Mouse (Mus musculus): ENCODE results near the gene Fau. TPM values are rescaled to one million over a fixed set of nuclear protein-coding genes. Genes with fewer than 3 reads are reported as not detected.

Fau gene
- total RNA-seq, 4 experiments from 2014 or later, result 1,027 to 1,106 (median 1,086) TPM

DNA sequence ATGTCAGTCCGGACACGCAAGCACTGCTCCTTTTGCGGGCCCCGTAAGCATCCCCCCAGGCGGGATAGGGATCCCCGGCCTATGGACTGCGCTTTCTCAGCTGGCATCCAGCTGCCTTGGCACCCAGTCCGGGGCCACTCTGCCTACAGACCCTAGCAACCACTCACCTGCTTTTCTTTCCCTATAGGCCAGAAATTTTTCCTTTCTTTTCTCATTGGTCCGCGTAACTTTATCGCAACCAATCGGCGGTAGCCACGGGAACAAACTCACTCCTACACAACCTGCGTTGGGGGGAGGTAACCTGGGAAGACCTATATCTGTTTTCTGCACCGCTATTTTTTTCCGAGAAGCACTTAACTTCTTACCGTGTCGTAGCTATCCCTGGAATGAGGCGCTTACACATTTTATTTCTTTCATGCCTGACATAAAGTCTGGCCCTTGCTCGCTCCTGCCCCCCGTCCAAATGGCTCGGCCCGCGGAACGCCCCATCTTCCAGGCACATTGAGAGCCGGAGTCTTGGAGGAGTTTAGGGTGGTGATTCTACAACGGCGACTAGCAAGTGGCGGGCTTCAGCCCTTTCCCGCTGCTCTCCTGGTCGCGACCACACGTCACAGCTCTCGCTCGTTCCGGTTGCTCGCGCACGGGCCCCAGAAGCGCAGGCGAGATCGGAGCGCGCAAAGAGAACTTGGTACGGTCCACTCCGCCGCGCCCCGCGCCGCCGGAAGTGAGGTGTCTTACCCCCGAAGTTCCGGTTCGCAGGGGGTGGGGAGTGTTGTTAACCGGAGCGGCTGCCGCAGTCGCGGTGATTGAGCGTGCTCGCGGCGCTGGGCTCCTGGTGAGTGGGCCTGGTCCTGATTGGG, 11.1 kb upstream of the Fau start, which contains the start of gene Syvn1:
TSS of gene Syvn1 (plus strand) at position 283 of the 860 bp plus-strand sequence.
- DNase-seq, result peak; percentile 92

- DNase-seq, result no peak
Observed at GRCm38 (mm10) chr19:6047154-6047898, 10.3 kb upstream of the Fau start.

- DNase-seq, result no peak
Observed at GRCm38 (mm10) chr19:6047899-6048166, 9.8 kb upstream of the Fau start.

- no peak for DNase-seq
Observed at GRCm38 (mm10) chr19:6048681-6049410, 8.8 kb upstream of the Fau start.

- DNase-seq, result no peak
Observed at GRCm38 (mm10) chr19:6052516-6052915, 5.1 kb upstream of the Fau start.

DNA sequence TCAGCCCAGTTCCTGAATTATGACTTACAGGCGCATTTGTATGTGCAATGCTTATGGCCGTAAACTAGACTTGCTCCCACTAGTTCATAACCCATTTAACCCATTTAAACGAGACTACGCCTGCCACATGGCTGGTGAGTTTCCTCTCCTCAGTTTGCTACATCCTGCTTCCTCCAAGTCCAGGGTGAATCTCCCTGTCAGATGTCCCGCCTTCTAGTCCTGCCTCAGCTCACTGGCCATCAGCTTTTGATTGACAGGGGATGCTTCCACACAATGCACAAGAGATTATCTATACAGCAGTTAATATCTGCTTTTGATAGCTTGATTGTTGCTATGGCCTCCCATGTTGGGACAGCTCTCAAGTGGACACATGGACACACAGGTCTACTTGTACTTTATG, 3.3 kb upstream of the Fau start:
- DNase-seq, result no peak

DNA sequence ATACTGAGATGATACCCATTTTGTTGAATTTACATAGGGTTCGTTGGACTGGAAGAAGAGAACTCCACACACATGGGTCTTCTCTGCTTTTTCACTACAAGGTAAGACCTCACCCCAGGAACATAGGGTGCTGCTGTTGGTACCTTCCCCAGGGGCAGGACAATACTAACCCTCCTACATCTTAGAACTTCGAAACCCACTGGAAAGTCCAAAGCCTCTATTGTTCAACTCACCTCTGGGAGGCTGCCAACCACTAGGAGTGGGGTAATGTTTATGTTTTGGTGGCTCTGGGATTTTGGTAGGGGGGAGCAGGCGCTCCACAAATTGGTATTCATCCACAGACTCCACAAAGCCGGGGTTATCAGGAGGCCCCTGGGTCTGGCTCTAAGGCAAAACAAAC, 948 bp upstream of the Fau start:
- no peak for DNase-seq

DNA sequence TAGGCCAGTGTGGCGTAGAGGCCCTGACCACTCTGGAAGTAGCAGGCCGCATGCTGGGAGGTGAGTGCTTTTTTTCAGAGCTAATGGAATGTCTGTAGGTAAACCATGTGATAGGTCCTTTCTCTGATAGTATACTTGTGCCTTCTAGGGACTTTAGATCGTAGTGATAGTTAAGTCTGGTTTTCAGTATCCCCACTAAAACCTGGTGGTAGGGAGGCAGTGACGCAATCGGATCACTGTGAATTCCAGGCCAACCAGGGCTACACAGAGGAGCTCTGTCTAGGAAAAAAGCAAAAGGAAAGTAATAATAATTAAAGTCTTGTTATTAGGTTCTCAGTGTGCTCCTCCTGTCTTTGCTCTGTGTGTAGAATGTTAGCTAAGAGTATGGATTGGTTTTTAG, 869 bp downstream of the Fau start:
- no peak for DNase-seq

GRCm38 (mm10) chr19:6058966-6059365, 1.3 kb downstream of the Fau start:
- DNase-seq, result no peak

DNA sequence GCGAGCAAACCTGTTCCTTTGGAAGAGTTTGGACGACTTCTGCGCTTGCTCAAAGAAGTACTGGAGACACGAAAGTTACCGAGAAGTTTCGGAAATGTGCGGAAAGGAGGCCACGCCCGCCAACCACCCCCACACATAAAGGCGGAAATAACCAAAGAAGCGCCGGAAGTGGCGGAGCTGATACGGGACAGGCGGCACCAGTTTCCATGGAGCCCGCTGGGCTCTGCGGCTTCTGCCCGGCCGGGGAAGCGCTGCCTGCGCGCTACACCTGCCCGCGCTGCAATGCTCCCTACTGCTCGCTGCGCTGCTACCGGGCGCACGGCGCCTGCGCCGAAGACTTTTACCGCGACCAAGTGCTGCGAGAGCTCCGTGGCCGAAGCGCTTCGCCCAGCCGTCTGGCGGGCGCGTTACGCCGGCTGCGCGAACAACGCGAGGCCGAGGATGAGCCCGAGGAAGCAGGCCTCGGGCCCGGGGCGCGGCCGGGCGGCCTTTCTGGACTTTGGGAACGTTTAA, 3.4 kb downstream of the Fau start, which contains the start of gene Znhit2:
TSS of gene Znhit2 (plus strand) at position 172 of the 513 bp plus-strand sequence.
- DNase-seq, result peak; percentile 94

DNA sequence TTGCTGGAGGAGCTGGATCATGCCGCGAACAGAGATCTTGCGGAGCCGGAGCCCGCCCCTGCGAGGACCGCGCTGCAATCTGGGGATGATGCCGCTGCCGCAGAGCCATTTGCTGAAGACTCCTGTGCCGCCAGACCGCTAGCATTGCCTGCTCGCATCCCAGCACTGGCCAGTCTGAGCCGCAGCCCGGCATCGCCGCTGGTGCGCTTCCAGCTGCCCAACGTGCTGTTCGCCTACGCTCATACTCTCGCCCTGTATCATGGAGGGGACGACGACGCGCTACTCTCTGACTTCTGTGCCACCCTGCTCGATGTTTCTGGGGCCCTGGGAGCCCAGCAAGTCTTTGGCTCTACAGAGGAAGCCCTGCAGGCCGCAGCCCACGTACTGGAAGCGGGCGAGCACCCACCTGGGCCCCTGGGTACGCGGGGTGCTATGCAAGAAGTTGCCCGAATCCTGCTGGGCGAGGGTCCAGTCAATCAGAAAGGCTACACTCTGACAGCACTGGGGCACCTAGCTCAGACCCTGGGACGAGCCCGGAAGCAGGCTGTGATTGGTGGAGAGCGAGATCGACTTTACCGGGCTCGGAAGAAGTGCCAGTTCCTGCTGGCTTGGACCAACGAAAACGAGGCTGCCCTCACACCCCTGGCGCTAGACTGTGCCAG, 4.1 kb downstream of the Fau start:
- DNase-seq, result no peak

- DNase-seq, result no peak
Observed at GRCm38 (mm10) chr19:6062418-6062817, 4.8 kb downstream of the Fau start.

GRCm38 (mm10) chr19:6063081-6063480, 5.4 kb downstream of the Fau start:
- DNase-seq, result no peak

GRCm38 (mm10) chr19:6066571-6066970, 8.9 kb downstream of the Fau start:
- DNase-seq, result no peak

GRCm38 (mm10) chr19:6067011-6067723, 9.5 kb downstream of the Fau start:
- peak; percentile 69 for DNase-seq

- DNase-seq, result peak; percentile 93
Observed at GRCm38 (mm10) chr19:6067724-6068415, 10.2 kb downstream of the Fau start, which contains the start of gene Tm7sf2. Gene Tm7sf2, minus strand, starts transcription at chr19:6068373.

DNA sequence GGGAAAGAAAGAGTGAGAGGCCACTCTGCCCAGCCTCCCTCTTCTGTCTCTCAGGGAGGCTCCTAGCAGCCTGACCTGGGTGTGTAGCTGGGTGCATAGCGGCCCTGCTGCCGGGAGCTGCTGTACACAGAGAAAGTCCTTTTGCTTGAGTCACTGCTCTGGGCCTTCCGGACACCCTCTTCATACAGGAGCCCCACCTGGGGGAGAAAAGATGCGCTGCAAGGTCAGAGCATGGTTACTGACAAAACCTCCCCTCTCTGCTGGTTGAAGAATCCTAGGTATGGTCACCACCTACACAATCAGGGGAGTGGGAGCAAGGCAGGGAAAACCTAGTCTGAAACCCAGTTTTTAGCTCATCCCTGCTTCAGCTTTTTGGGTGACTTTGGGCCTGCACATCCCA, 11.3 kb downstream of the Fau start:
- no peak for DNase-seq

DNA sequence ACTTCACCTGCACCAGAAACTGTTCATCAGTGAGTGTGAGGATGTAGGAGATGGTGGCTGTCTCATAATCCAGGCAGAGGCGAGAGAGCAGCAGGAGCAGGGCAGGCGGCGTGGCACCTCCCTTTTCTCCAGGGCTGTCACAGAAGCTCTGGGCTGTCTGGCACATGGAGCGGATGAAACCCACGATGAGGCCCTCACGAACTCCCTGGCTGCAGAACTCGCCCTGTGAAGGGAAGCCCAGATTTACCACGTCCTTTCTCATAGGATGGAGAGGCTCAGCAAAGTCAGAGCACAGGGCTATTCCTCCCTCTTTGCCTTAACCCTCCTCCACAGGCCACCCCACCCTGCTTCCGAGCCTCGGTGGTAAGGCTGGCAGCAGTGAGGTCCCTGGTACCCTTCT, 12.2 kb downstream of the Fau start:
- DNase-seq, result no peak

DNA sequence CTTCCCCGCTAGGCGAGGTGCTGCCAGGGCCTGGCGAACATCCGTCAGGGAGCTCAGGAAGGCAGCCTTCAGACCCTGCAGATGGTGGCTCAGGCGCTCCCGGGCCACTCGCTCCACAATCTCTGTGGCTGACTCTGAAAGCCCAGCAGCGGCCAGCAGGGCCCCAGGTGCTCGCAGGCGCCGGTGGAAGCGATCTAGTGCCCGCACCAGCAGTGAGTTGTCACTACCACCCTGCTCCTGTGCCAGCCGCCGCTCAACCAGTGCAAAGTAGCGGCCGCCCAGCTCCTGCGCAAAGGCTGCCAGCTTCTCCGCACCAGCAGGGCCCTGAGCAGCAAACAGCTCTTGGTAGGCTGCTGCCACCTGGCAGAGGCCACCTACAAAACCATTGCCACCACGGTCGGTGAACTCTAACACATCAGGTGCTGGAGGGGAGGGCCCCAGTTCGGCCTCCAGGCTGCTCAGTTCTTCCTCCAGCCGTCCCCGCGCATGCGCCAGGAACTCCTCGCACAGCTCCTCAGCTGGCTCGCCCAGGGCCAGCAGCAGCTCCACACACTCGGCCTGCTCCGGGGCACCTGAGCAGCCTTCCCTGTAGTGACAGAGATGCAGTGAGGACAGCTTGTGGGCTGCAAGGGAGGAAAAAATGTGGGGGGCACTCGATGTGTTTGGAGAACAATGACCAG, 13.1 kb downstream of the Fau start:
- no peak for DNase-seq

- no peak for DNase-seq
Observed at GRCm38 (mm10) chr19:6071261-6071660, 13.6 kb downstream of the Fau start.

Measured in adrenal gland, adult 8-10 months (tissue).